ENCODE assay signal across 8 mouse cellular contexts in the genomic region with DNA sequence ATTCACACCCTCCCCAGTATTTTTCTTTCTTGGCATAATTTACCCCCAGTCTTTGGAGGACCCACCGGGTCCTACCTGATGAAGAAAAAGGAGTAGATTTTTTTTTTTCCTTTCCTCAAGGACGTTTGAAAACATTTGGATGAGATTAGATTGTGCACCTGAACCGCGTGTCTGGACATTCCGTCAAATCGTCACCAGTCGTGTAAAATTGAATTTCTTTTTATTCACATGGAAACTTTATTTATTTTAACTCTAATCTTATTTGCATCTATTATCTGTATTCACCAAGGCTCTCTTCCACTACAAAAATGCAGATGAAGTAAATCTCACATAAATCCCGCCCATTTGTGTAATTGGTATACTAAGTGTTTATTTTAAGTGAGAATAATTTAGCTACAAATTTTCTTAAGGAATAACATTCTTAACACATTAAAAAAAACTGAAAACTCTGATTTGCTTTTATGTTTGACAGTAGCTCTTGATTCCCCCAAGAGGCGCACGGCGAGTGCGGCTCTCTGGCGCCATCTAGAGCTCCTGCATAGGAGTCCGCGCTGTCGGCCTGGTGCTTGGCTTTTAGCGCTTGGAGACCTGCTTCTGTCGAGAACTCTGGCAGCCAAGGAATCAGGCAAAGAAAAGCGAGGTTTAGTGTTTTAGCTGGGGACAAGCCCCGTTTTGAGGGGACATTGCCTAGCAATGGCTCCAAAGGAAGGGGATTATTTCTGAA. TPM values are rescaled to one million over a fixed set of nuclear protein-coding genes. Genes with fewer than 3 reads are reported as not detected.
DNase-seq lines count a peak whose midpoint lies in the region; ATAC-seq and TF ChIP-seq lines count a peak whose summit lies in the region.

No protein-coding gene starts in this region.

- DNase-seq in ES-E14 (ENCODE audit: low read depth, low spot score) = peak; percentile 89
- peak; percentile 75 for DNase-seq in cerebellum, adult 11-12 months
- peak; percentile 87 to 93 for DNase-seq in heart, postnatal 36 days
- DNase-seq in layer of hippocampus, adult 18-20 months (ENCODE audit: low spot score in 2 of 2) = peak; percentile 83 to 88
- peak; percentile 81 for DNase-seq in lung, adult 2 months
- peak; percentile 86 for DNase-seq in thymus, adult 2 months

- peak overlapping the region in 1 of 2 experiments; percentile 49; a peak in 2 of 4 replicates for H3K4me3 ChIP-seq in ES-E14 (ENCODE audit: insufficient read depth in 1 of 2, low read depth in 1 of 2, low read length in 2 of 2, poor library complexity in 1 of 2, severe bottlenecking in 1 of 2)
- peak overlapping the region; percentile 35 for H3K4me3 ChIP-seq in forebrain, embryonic 15.5 days
- no peak overlapping the region for H3K4me3 ChIP-seq in lung, adult 2 months (replicated peaks; ENCODE audit: extremely low read depth, low read depth, low read length)
- peak overlapping the region; percentile 60 for H3K4me3 ChIP-seq in olfactory bulb, adult 2 months (ENCODE audit: insufficient read depth, low read depth, low read length)
- no peak overlapping the region for H3K4me3 ChIP-seq in thymus, adult 2 months (ENCODE audit: control insufficient read depth, insufficient read depth, low read length)

- 2% methylated on average over 20 of the region's 20 CpGs for WGBS in forebrain, embryonic 15.5 days
- WGBS in lung, adult 2 months = 3% methylated on average over 20 of the region's 20 CpGs
- WGBS in olfactory bulb, adult 2 months = 2% methylated on average over 20 of the region's 20 CpGs
- WGBS in thymus, adult 2 months = 4% methylated on average over 20 of the region's 20 CpGs

- no peak overlapping the region for H3K9ac ChIP-seq in ES-E14 (ENCODE audit: insufficient read depth, low read depth, low read length, poor library complexity, severe bottlenecking)
- peak overlapping the region; percentile 43; the same call in 1 of the 2 replicates for H3K9ac ChIP-seq in forebrain, embryonic 15.5 days (replicated peaks)

- intact Hi-C loops in heart, postnatal 36 days (cut with DNase I) = loop anchor here (1.0 to 10.0 kb wide), 6 partner anchors 111 to 1417 kb away; a partner anchor contains a TSS

- H3K27ac ChIP-seq in ES-E14 (ENCODE audit: insufficient read depth, low read depth, low read length, poor library complexity, severe bottlenecking) = no peak overlapping the region
- H3K27ac ChIP-seq in forebrain, embryonic 15.5 days (replicated peaks) = peak overlapping the region; percentile 85
- H3K27ac ChIP-seq in olfactory bulb, adult 2 months (ENCODE audit: insufficient read depth, low read depth, low read length) = peak overlapping the region; percentile 99
- no peak overlapping the region for H3K27ac ChIP-seq in thymus, adult 2 months (ENCODE audit: control insufficient read depth, insufficient read depth, low read length)

- peak; percentile 83 for TF ChIP-seq CTCF in lung, adult 2 months (IDR thresholded peaks at IDR 0.05; ENCODE audit: insufficient read depth, low read length)
- TF ChIP-seq CTCF in olfactory bulb, adult 2 months (IDR thresholded peaks at IDR 0.05; ENCODE audit: insufficient read depth, low read depth, low read length) = peak; percentile 95
- peak; percentile 86; the same call in 1 of the 2 replicates for TF ChIP-seq CTCF in thymus, adult 2 months (IDR thresholded peaks at IDR 0.05; ENCODE audit: borderline replicate concordance, control insufficient read depth, extremely low read depth, insufficient read depth, low read length, poor library complexity)

- peaks cover 29% of the 10 kb centered on the region; the same call in 1 of the 2 replicates for H3K27me3 ChIP-seq in forebrain, embryonic 15.5 days
- peaks cover 38% of the 10 kb centered on the region for H3K27me3 ChIP-seq in thymus, adult 2 months (ENCODE audit: control insufficient read depth, insufficient read depth, low read length)

- no peak for TF ChIP-seq POLR2A in lung, adult 2 months (IDR thresholded peaks at IDR 0.05; ENCODE audit: borderline replicate concordance, extremely low read depth, low read depth, low read length)
- TF ChIP-seq POLR2A in olfactory bulb, adult 2 months (IDR thresholded peaks at IDR 0.05; ENCODE audit: insufficient read depth, low read depth, low read length) = no peak
- no peak for TF ChIP-seq POLR2A in thymus, adult 2 months (IDR thresholded peaks at IDR 0.05; ENCODE audit: control insufficient read depth, extremely low read depth, insufficient read depth, low read length, poor library complexity)

- H3K4me1 ChIP-seq in ES-E14 (ENCODE audit: control insufficient read depth in 2 of 2, insufficient read depth in 2 of 2, low read length in 2 of 2, poor library complexity in 1 of 2) = peaks cover 0 to 5% of the 10 kb centered on the region in 2 experiments; a peak in 1 of 4 replicates
- H3K4me1 ChIP-seq in forebrain, embryonic 15.5 days = peaks cover 54% of the 10 kb centered on the region
- peaks cover 8% of the 10 kb centered on the region for H3K4me1 ChIP-seq in lung, adult 2 months (ENCODE audit: control insufficient read depth, insufficient read depth, low read length)
- peaks cover 13% of the 10 kb centered on the region for H3K4me1 ChIP-seq in olfactory bulb, adult 2 months (ENCODE audit: control insufficient read depth, insufficient read depth, low read length)
- peaks cover 18% of the 10 kb centered on the region for H3K4me1 ChIP-seq in thymus, adult 2 months (replicated peaks; ENCODE audit: control insufficient read depth, insufficient read depth, low read length)

- no peaks in the 10 kb centered on the region for H3K36me3 ChIP-seq in ES-E14 (ENCODE audit: control insufficient read depth, insufficient read depth, low read length, poor library complexity, severe bottlenecking)
- H3K36me3 ChIP-seq in forebrain, embryonic 15.5 days = no peaks in the 10 kb centered on the region
- H3K36me3 ChIP-seq in thymus, adult 2 months (ENCODE audit: control insufficient read depth, insufficient read depth, low read length) = no peaks in the 10 kb centered on the region

- peak overlapping the region; percentile 41 for H3K4me2 ChIP-seq in forebrain, embryonic 15.5 days (replicated peaks)

- in situ Hi-C loops in ES-E14 (cut with MboI; ENCODE audit: low sequenced_read_pairs in 2 of 2, unreplicated experiment in 2 of 2) = loop anchor here in 1 of 2 experiments (10.0 to 25.0 kb wide), 3 partner anchors 1041 to 1743 kb away; a partner anchor contains a TSS

- no peaks in the 10 kb centered on the region for H3K9me3 ChIP-seq in ES-E14 (ENCODE audit: control insufficient read depth, insufficient read depth, low read depth, low read length)
- no peaks in the 10 kb centered on the region for H3K9me3 ChIP-seq in forebrain, embryonic 15.5 days

- peak; percentile 69 for ATAC-seq in forebrain, embryonic 15.5 days (replicated peaks)

TF ChIP-seq in ES-E14, 5 proteins besides CTCF, POLR2A, EP300 and RAD21:
- TF ChIP-seq ZC3H11A (IDR thresholded peaks at IDR 0.05; ENCODE audit: borderline replicate concordance, low read depth, low read length) = peak; percentile 61; the same call in 1 of the 2 replicates
- TF ChIP-seq MAFK (IDR thresholded peaks at IDR 0.05; ENCODE audit: insufficient read depth, low read depth, low read length) = no peak

RNA-seq across cellular contexts. Expression of a gene that starts 6.6 kb away (rescaled TPM):
- 0.74 and 0.80 TPM in 2 replicates for total RNA-seq in ES-E14 (2012; rRNA removed)
- 12.4 and 13.5 TPM in 2 replicates for polyA plus RNA-seq in forebrain, embryonic 15.5 days (2015; fragmentation: Nextera tagmentation; extraction: Ambion mirVana)
- not detected for total RNA-seq in heart, postnatal 36 days (2021)
- total RNA-seq in layer of hippocampus, adult 18-20 months (2021) = 1 to 10 TPM; 3.7 to 4.3 TPM
- polyA plus RNA-seq in lung, adult 2 months (2012; rRNA removed) = not detected in 2 replicates
- polyA plus RNA-seq in olfactory bulb, adult 2 months (2012; ENCODE audit: insufficient read depth, insufficient read length, low replicate concordance, missing spikeins) = not detected in 2 replicates
- not detected in 2 replicates for polyA plus RNA-seq in thymus, adult 2 months (2012; rRNA removed)

RNA-seq across cellular contexts. Expression of a gene that starts 34.1 kb away (rescaled TPM):
- 5.9 and 10.6 TPM in 2 replicates for total RNA-seq in ES-E14 (2012; rRNA removed)
- polyA plus RNA-seq in forebrain, embryonic 15.5 days (2015; fragmentation: Nextera tagmentation; extraction: Ambion mirVana) = 8.5 and 9.3 TPM in 2 replicates
- total RNA-seq in heart, postnatal 36 days (2021) = 10 to 100 TPM; 23.2 to 24.3 TPM
- 10 to 100 TPM; 22.6 to 22.9 TPM for total RNA-seq in layer of hippocampus, adult 18-20 months (2021)
- polyA plus RNA-seq in lung, adult 2 months (2012; rRNA removed) = 5.5 and 8.9 TPM in 2 replicates
- not detected in 2 replicates for polyA plus RNA-seq in olfactory bulb, adult 2 months (2012; ENCODE audit: insufficient read depth, insufficient read length, low replicate concordance, missing spikeins)
- 2.7 and 2.9 TPM in 2 replicates for polyA plus RNA-seq in thymus, adult 2 months (2012; rRNA removed)

RNA-seq across cellular contexts. Expression of a gene that starts 34.2 kb away (rescaled TPM):
- 6.6 and 7.4 TPM in 2 replicates for total RNA-seq in ES-E14 (2012; rRNA removed)
- polyA plus RNA-seq in forebrain, embryonic 15.5 days (2015; fragmentation: Nextera tagmentation; extraction: Ambion mirVana) = 28.5 and 30.5 TPM in 2 replicates
- 10 to 100 TPM; 18.1 to 20.5 TPM for total RNA-seq in heart, postnatal 36 days (2021)
- total RNA-seq in layer of hippocampus, adult 18-20 months (2021) = 10 to 100 TPM; 31.0 to 31.4 TPM
- 2.1 and 4.3 TPM in 2 replicates for polyA plus RNA-seq in lung, adult 2 months (2012; rRNA removed)
- not detected in 2 replicates for polyA plus RNA-seq in olfactory bulb, adult 2 months (2012; ENCODE audit: insufficient read depth, insufficient read length, low replicate concordance, missing spikeins)
- 3.1 and 3.6 TPM in 2 replicates for polyA plus RNA-seq in thymus, adult 2 months (2012; rRNA removed)

RNA-seq across cellular contexts. Expression of a gene that starts 59.6 kb away (rescaled TPM):
- 61.5 and 90.5 TPM in 2 replicates for total RNA-seq in ES-E14 (2012; rRNA removed)
- 97.2 and 99.5 TPM in 2 replicates for polyA plus RNA-seq in forebrain, embryonic 15.5 days (2015; fragmentation: Nextera tagmentation; extraction: Ambion mirVana)
- 10 to 100 TPM; 42.9 to 44.6 TPM for total RNA-seq in heart, postnatal 36 days (2021)
- total RNA-seq in layer of hippocampus, adult 18-20 months (2021) = 100 to 1,000 TPM; 109 to 112 TPM
- 2.4 and 5.3 TPM in 2 replicates for polyA plus RNA-seq in lung, adult 2 months (2012; rRNA removed)
- polyA plus RNA-seq in olfactory bulb, adult 2 months (2012; ENCODE audit: insufficient read depth, insufficient read length, low replicate concordance, missing spikeins) = 370 TPM in 1 of 2 replicates, not detected in the other
- polyA plus RNA-seq in thymus, adult 2 months (2012; rRNA removed) = 7.7 and 7.8 TPM in 2 replicates

Comparison
In these comparisons a context has a peak if more than half of its experiments do, and no peak if none do; other contexts are left out.
1. H3K27ac ChIP-seq: peak in forebrain, embryonic 15.5 days (single experiment) and olfactory bulb, adult 2 months (single experiment); none in ES-E14 (single experiment) and thymus, adult 2 months (single experiment).
2. H3K4me3 ChIP-seq: peak in forebrain, embryonic 15.5 days (single experiment) and olfactory bulb, adult 2 months (single experiment); none in lung, adult 2 months (single experiment) and thymus, adult 2 months (single experiment).
3. Peak in every context shown above with its lines, with median percentiles within 50 percentile points of each other: DNase-seq and CTCF ChIP-seq.